Mouse (Mus musculus) stomach, postnatal 0 days (tissue): ENCODE results near the gene Zfp961.

Experiments used
- CTCF ChIP-seq: IDR thresholded peaks from 2 replicates; pipeline ENCODE4 v1.5.1; 2016; ENCODE audit warnings: antibody characterized with exemption, low read depth, mild to moderate bottlenecking, moderate library complexity
- EP300 ChIP-seq: optimal IDR thresholded peaks from 2 replicates; pipeline ENCODE3; 2016; ENCODE audit warnings: antibody characterized with exemption

DNA sequence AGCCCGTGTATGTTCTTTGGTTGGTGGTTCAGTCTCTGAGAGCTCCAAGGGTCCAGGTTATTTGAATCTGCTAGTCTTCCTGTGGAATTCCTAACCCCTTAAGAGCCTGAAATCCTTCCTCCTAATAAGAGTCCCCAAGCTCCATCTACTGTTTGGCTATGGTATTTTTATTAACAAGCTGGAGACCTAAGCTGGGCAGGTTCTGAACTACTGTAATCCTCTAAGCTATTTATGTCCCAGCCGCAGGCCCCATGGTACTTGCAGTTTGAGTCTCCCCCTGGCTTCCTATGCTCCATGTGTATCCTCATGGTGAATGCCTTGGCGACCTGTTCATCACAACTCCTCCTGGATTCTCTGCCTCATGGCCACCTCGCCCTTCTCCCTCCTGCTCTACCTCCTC, 33.8 kb downstream of the Zfp961 start:
- TF ChIP-seq CTCF = peak; percentile 66
- TF ChIP-seq EP300 = no peak
